Mouse (Mus musculus): Measurements from ENCODE around the gene Csnk2b.

DNA sequence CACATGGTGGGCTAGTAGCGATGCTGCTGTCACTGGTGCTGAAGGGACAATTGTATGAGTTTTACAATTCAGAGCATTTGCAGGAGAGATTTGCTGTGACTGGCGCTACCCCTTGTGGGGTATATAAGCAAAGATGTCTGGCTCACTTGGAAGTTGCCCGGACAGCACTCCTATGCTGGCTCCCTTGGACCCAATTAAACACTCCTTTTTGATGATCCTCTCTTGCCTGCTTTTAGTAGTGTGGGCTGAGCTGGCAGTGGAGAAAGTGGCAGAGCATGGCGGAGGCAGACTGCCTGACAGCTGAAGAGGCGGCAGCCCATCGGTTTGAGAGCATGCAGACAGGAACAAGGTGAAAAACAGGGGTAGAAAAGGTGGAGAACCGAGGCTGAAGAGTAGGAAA, 45.9 kb upstream of the Csnk2b start:
- no peak for TF ChIP-seq CTCF (IDR thresholded peaks at IDR 0.05; ENCODE audit: borderline replicate concordance, control insufficient read depth, extremely low read depth, insufficient read depth, low read length, poor library complexity)
- TF ChIP-seq POLR2A (IDR thresholded peaks at IDR 0.05; ENCODE audit: control insufficient read depth, extremely low read depth, insufficient read depth, low read length, poor library complexity), result no peak
